Mouse (Mus musculus): ENCODE results near the gene Has3.

Has3 gene

GRCm38 (mm10) chr8:106929155-106929913 lies 59.3 kb downstream of the Has3 start:
- DNase-seq (ENCODE audit: low read depth, low spot score) = no peak

- no peak for DNase-seq (ENCODE audit: low read depth, low spot score)
Observed at GRCm38 (mm10) chr8:106929921-106930320, 59.9 kb downstream of the Has3 start.

- DNase-seq (ENCODE audit: low read depth, low spot score) = peak; percentile 5
Observed at GRCm38 (mm10) chr8:106932376-106933065, 62.5 kb downstream of the Has3 start.

- DNase-seq (ENCODE audit: low read depth, low spot score) = no peak
Observed at GRCm38 (mm10) chr8:106933506-106934143, 63.6 kb downstream of the Has3 start.

Measured in CD4-positive, CD25-positive, alpha-beta regulatory T cell, adult 2 months (primary cell).